Mouse (Mus musculus) liver, embryonic 16.5 days (tissue): ENCODE measurements around the gene Cxcl5. TPM values are rescaled to one million over a fixed set of nuclear protein-coding genes. Genes with fewer than 3 reads are reported as not detected.

Source experiments
- ATAC-seq: fragments of 200-750 bp; cut with Nextera tagmentation; 2 replicates; pipeline ENCODE4 v1.8.0; 2017; ENCODE audit warnings: low read depth, mild to moderate bottlenecking, moderate number of reproducible peaks, moderate library complexity
- H3K27ac ChIP-seq: fragments of 300-500 bp; sonication (generic); 2 replicates; pipeline ENCODE4 v1.5.1; 2014; ENCODE audit warnings: mild to moderate bottlenecking, low read length
- H3K27me3 ChIP-seq: fragments of 300-500 bp; sonication (generic); 2 replicates; pipeline ENCODE4 v1.6.1; 2014; ENCODE audit warnings: low read depth, low read length, mixed read lengths; ENCODE audit not compliant: control insufficient read depth, insufficient read depth
- H3K36me3 ChIP-seq: fragments of 300-500 bp; sonication (generic); 2 replicates; pipeline ENCODE4 v1.6.1; 2014; ENCODE audit warnings: mild to moderate bottlenecking; ENCODE audit not compliant: control insufficient read depth, insufficient read depth
- H3K4me1 ChIP-seq: fragments of 300-500 bp; sonication (generic); 2 replicates; pipeline ENCODE4 v1.6.1; 2014; ENCODE audit warnings: low read depth, low read length, mixed read lengths; ENCODE audit not compliant: control insufficient read depth
- H3K4me2 ChIP-seq: fragments of 300-500 bp; sonication (generic); 2 replicates; pipeline ENCODE4 v1.6.1; 2014; ENCODE audit warnings: low read depth, low read length, mixed read lengths
- H3K4me3 ChIP-seq: fragments of 300-500 bp; sonication (generic); 2 replicates; pipeline ENCODE4 v1.5.1; 2014; ENCODE audit warnings: low read depth, mild to moderate bottlenecking, low read length
- H3K9ac ChIP-seq: fragments of 300-500 bp; sonication (generic); 2 replicates; pipeline ENCODE4 v1.6.1; 2014; ENCODE audit warnings: low read depth, low read length
- H3K9me3 ChIP-seq: fragments of 300-500 bp; sonication (generic); replicated peaks from 2 replicates; pipeline ENCODE4 v1.6.1; 2016; ENCODE audit warnings: low read length; ENCODE audit not compliant: control insufficient read depth
- WGBS: fragments of 180-500 bp; shearing (Covaris S2); extraction: QIAGEN DNeasy Blood & Tissue Kit; methylation state at CpG from one replicate; pipeline ENCODE4 v1.1.7; 2014; ENCODE audit not compliant: insufficient replicate concordance; 5-methylcytosine and 5-hydroxymethylcytosine counted together
- polyA plus RNA-seq: library from polyadenylated mRNA; unstranded; fragments of >200 nt; fragmentation: Nextera tagmentation; extraction: Ambion mirVana; gene quantifications from 2 replicates; pipeline ENCODE4 v1.2.1, GENCODE M21; 2015

Cxcl5 gene
- polyA plus RNA-seq, 1 experiment from 2014 or later: 0.60 TPM

GRCm38 (mm10) chr5:90760303-90760702 lies 1.1 kb downstream of the Cxcl5 start:
- Histone ChIP-seq H3K4me1 (no peaks in the 10 kb centered on the region), H3K4me3 (no peak overlapping the region), H3K9ac (no peak overlapping the region), H3K4me2 (no peak overlapping the region), H3K9me3 (no peaks in the 10 kb centered on the region), H3K36me3 (no peaks in the 10 kb centered on the region), H3K27ac (no peak overlapping the region), H3K27me3 (peaks cover 9% of the 10 kb centered on the region)
- WGBS: 35% methylated on average over 4 of the region's 4 CpGs
- no peak for ATAC-seq

- Histone ChIP-seq H3K27ac (no peak overlapping the region), H3K9me3 (no peaks in the 10 kb centered on the region), H3K27me3 (peaks cover 9% of the 10 kb centered on the region), H3K4me2 (no peak overlapping the region), H3K9ac (no peak overlapping the region), H3K36me3 (no peaks in the 10 kb centered on the region), H3K4me1 (no peaks in the 10 kb centered on the region), H3K4me3 (no peak overlapping the region)
- no peak for ATAC-seq
- WGBS: 53% methylated on average over 2 of the region's 2 CpGs
These were observed 1.7 kb downstream of the Cxcl5 start for GRCm38 (mm10) chr5:90760844-90761243.

- H3K4me3 ChIP-seq: no peak overlapping the region
- H3K4me1 ChIP-seq: no peaks in the 10 kb centered on the region
- H3K36me3 ChIP-seq: no peaks in the 10 kb centered on the region
- no peak overlapping the region for H3K4me2 ChIP-seq
- WGBS: 72% methylated on average over 3 of the region's 3 CpGs
- no peaks in the 10 kb centered on the region for H3K9me3 ChIP-seq
- peaks cover 9% of the 10 kb centered on the region for H3K27me3 ChIP-seq
- ATAC-seq: no peak
- H3K9ac ChIP-seq: no peak overlapping the region
- H3K27ac ChIP-seq: no peak overlapping the region
These were observed 2.7 kb downstream of the Cxcl5 start for GRCm38 (mm10) chr5:90761834-90762233.

GRCm38 (mm10) chr5:90763912-90764665 lies 4.9 kb downstream of the Cxcl5 start:
- H3K27ac ChIP-seq: no peak overlapping the region
- H3K4me3 ChIP-seq: no peak overlapping the region
- H3K4me1 ChIP-seq: no peaks in the 10 kb centered on the region
- no peak overlapping the region for H3K9ac ChIP-seq
- peaks cover 8% of the 10 kb centered on the region for H3K27me3 ChIP-seq
- H3K36me3 ChIP-seq: no peaks in the 10 kb centered on the region
- no peak for ATAC-seq
- WGBS: 64% methylated on average over 12 of the region's 12 CpGs
- no peak overlapping the region for H3K4me2 ChIP-seq
- H3K9me3 ChIP-seq: no peaks in the 10 kb centered on the region

GRCm38 (mm10) chr5:90765821-90766606 lies 6.9 kb downstream of the Cxcl5 start:
- Histone ChIP-seq H3K27me3 (no peaks in the 10 kb centered on the region), H3K36me3 (no peaks in the 10 kb centered on the region), H3K4me3 (no peak overlapping the region), H3K9ac (no peak overlapping the region), H3K4me1 (no peaks in the 10 kb centered on the region), H3K4me2 (no peak overlapping the region), H3K9me3 (no peaks in the 10 kb centered on the region), H3K27ac (no peak overlapping the region)
- no peak for ATAC-seq
- 43% methylated on average over 8 of the region's 8 CpGs for WGBS

GRCm38 (mm10) chr5:90768218-90768617 lies 9.1 kb downstream of the Cxcl5 start, which contains the start of gene Ppbp:
TSS of gene Ppbp (plus strand) at chr5:90768518.
- Histone ChIP-seq H3K27ac (no peak within 1 kb of the TSS), H3K9ac (no peak within 1 kb of the TSS), H3K27me3 (no peaks in the 10 kb centered on the region), H3K36me3 (no peaks in the 10 kb centered on the region), H3K4me3 (no peak within 1 kb of the TSS), H3K4me1 (no peaks in the 10 kb centered on the region), H3K4me2 (no peak within 1 kb of the TSS), H3K9me3 (no peaks in the 10 kb centered on the region)
- no peak for ATAC-seq
- WGBS: 39% methylated on average over 3 of the region's 3 CpGs

GRCm38 (mm10) chr5:90771369-90771768 lies 12.2 kb downstream of the Cxcl5 start:
- WGBS: 32% methylated on average over 3 of the region's 3 CpGs
- no peak overlapping the region for H3K27ac ChIP-seq
- H3K4me1 ChIP-seq: no peaks in the 10 kb centered on the region
- H3K4me2 ChIP-seq: no peak overlapping the region
- no peaks in the 10 kb centered on the region for H3K9me3 ChIP-seq
- H3K27me3 ChIP-seq: no peaks in the 10 kb centered on the region
- H3K4me3 ChIP-seq: no peak overlapping the region
- no peak overlapping the region for H3K9ac ChIP-seq
- no peak for ATAC-seq
- H3K36me3 ChIP-seq: no peaks in the 10 kb centered on the region

GRCm38 (mm10) chr5:90771880-90772653 lies 12.9 kb downstream of the Cxcl5 start, which contains the start of gene Pf4:
TSS of gene Pf4 (plus strand) at chr5:90772435.
- ATAC-seq: peak; percentile 62
- WGBS: 13% methylated on average over 16 of the region's 16 CpGs

More at GRCm38 (mm10) chr5:90771880-90772653, 12.9 kb downstream of the Cxcl5 start, which contains the start of gene Pf4:
- Histone ChIP-seq H3K36me3 (no peaks in the 10 kb centered on the region), H3K27ac (no peak within 1 kb of the TSS), H3K4me1 (no peaks in the 10 kb centered on the region), H3K4me3 (no peak within 1 kb of the TSS), H3K27me3 (no peaks in the 10 kb centered on the region), H3K4me2 (peak within 1 kb of the TSS; percentile 20; the same call in 1 of the 2 replicates), H3K9ac (no peak within 1 kb of the TSS), H3K9me3 (no peaks in the 10 kb centered on the region)
